In genomic region chr2:155952006-155952405, GRCm38 (mm10) we compare ENCODE assay signal across 9 mouse cellular contexts. TPM values are rescaled to one million over a fixed set of nuclear protein-coding genes. Genes with fewer than 3 reads are reported as not detected.
A peak's percentile ranks its signal among the peaks of the same experiment; 100 is the strongest.
DNase-seq lines count a peak whose midpoint lies in the region; ATAC-seq and TF ChIP-seq lines count a peak whose summit lies in the region.
"Had no signal": no experiment of that assay in that cellular context is flagged by ENCODE, and none has a peak within 500 bp of the region (broad histone marks: within the 10 kb centered on the region; RNA-seq: fewer than 3 reads in every experiment).

No protein-coding gene starts in this region.

- H3K9ac ChIP-seq in kidney, embryonic 16.5 days (replicated peaks; ENCODE audit: low read length), result no peak overlapping the region

- no peaks in the 10 kb centered on the region for H3K27me3 ChIP-seq in kidney, adult 2 months (replicated peaks; ENCODE audit: control insufficient read depth, insufficient read depth, low read length)
- 0 out of 2 replicates have a peak, but pooled peaks cover 2% of the 10 kb centered on the region for H3K27me3 ChIP-seq in kidney, embryonic 16.5 days (ENCODE audit: insufficient read depth, low read length)

- DNase-seq in kidney, adult 2 months, result peak; percentile 84
- DNase-seq in MN1 (ENCODE audit: low spot score), result peak; percentile 78
- peak; percentile 73 for DNase-seq in cerebellum, adult 11-12 months
- DNase-seq in gastrocnemius, postnatal 14 days, result peak; percentile 46
- DNase-seq in left cerebral cortex, postnatal 25 days (ENCODE audit: low spot score in 2 of 2), result peak; percentile 47 to 80
- peak; percentile 32 to 49 for DNase-seq in right cerebral cortex, postnatal 36 days (ENCODE audit: low spot score in 2 of 2)
- no peak for DNase-seq in neural tube, embryonic 10.5 days (ENCODE audit: extremely low spot score, low spot score)

- TF ChIP-seq CTCF in kidney, adult 2 months (conservative IDR thresholded peaks at IDR 0.05; ENCODE audit: insufficient read depth, insufficient read length, low read depth, low read length), result 0 out of 2 replicates have a peak, but pooled peaks have one; percentile 27

- no peak for TF ChIP-seq POLR2A in kidney, adult 2 months (IDR thresholded peaks at IDR 0.05; ENCODE audit: low read depth, low read length)

- H3K27ac ChIP-seq in kidney, adult 2 months (ENCODE audit: insufficient read depth, low read depth, low read length), result no peak overlapping the region
- H3K27ac ChIP-seq in kidney, embryonic 16.5 days (ENCODE audit: low read length), result no peak overlapping the region

- H3K4me3 ChIP-seq in kidney, adult 2 months (ENCODE audit: insufficient read depth, low read depth, low read length), result no peak overlapping the region
- H3K4me3 ChIP-seq in kidney, embryonic 16.5 days (ENCODE audit: low read length), result no peak overlapping the region

- intact Hi-C loops in gastrocnemius, postnatal 14 days (cut with DNase I; ENCODE audit: low total_unique reads), result no loop called here
- intact Hi-C loops in left cerebral cortex, postnatal 25 days (cut with DNase I), result no loop called here

- no peaks in the 10 kb centered on the region for H3K9me3 ChIP-seq in kidney, embryonic 16.5 days (ENCODE audit: low read length)

- no peak for ATAC-seq in kidney, embryonic 16.5 days (ENCODE audit: low FRiP score, low TSS enrichment)

- H3K4me1 ChIP-seq in kidney, adult 2 months (ENCODE audit: control insufficient read depth, insufficient read depth, low read length), result no peaks in the 10 kb centered on the region
- peaks cover 2% of the 10 kb centered on the region; the same call in 1 of the 2 replicates for H3K4me1 ChIP-seq in kidney, embryonic 16.5 days (ENCODE audit: insufficient read depth, low read length)

- H3K4me2 ChIP-seq in kidney, embryonic 16.5 days (replicated peaks; ENCODE audit: low read depth, low read length), result no peak overlapping the region

- no peaks in the 10 kb centered on the region for H3K36me3 ChIP-seq in kidney, adult 2 months (ENCODE audit: control insufficient read depth, insufficient read depth, low read length)
- H3K36me3 ChIP-seq in kidney, embryonic 16.5 days (ENCODE audit: insufficient read depth, low read length), result no peaks in the 10 kb centered on the region

RNA-seq across cellular contexts. Expression of gene Cep250, which starts 4.3 kb away (rescaled TPM):
- 6.6 and 6.9 TPM in 2 replicates for polyA plus RNA-seq in kidney, adult 2 months (2012; rRNA removed)
- 18.1 and 19.8 TPM in 2 replicates for polyA plus RNA-seq in kidney, embryonic 16.5 days (2015; fragmentation: Nextera tagmentation; extraction: Ambion mirVana)
- total RNA-seq in gastrocnemius, postnatal 14 days (2021), result 1 to 10 TPM; 5.5 to 5.6 TPM
- total RNA-seq in left cerebral cortex, postnatal 25 days (2021), result 10 to 100 TPM; 15.8 to 18.4 TPM

RNA-seq across cellular contexts. Expression of gene Gdf5, which starts 6.8 kb away (rescaled TPM):
- polyA plus RNA-seq in kidney, adult 2 months (2012; rRNA removed), result 0.29 and 0.41 TPM in 2 replicates
- polyA plus RNA-seq in kidney, embryonic 16.5 days (2015; fragmentation: Nextera tagmentation; extraction: Ambion mirVana), result 0.64 and 1.3 TPM in 2 replicates
- not detected for total RNA-seq in gastrocnemius, postnatal 14 days (2021)
- total RNA-seq in left cerebral cortex, postnatal 25 days (2021), result under 1 TPM in 1 of 2 experiments, not detected in 1; 0.23 TPM
- polyA plus RNA-seq: small intestine, adult 2 months had no signal

RNA-seq across cellular contexts. Expression of gene Gm15557, which starts 11.5 kb away (rescaled TPM):
- polyA plus RNA-seq in kidney, adult 2 months (2012; rRNA removed), result not detected in 2 replicates
- not detected in 2 replicates for polyA plus RNA-seq in kidney, embryonic 16.5 days (2015; fragmentation: Nextera tagmentation; extraction: Ambion mirVana)
- not detected for total RNA-seq in gastrocnemius, postnatal 14 days (2021)
- total RNA-seq in left cerebral cortex, postnatal 25 days (2021), result not detected
- polyA plus RNA-seq: small intestine, adult 2 months had no signal

RNA-seq across cellular contexts. Expression of gene Uqcc1, which starts 21.9 kb away (rescaled TPM):
- 64.1 and 74.9 TPM in 2 replicates for polyA plus RNA-seq in kidney, adult 2 months (2012; rRNA removed)
- polyA plus RNA-seq in kidney, embryonic 16.5 days (2015; fragmentation: Nextera tagmentation; extraction: Ambion mirVana), result 84.1 and 94.3 TPM in 2 replicates
- total RNA-seq in gastrocnemius, postnatal 14 days (2021), result 100 to 1,000 TPM; 106 to 129 TPM
- 10 to 100 TPM; 59.7 to 61.8 TPM for total RNA-seq in left cerebral cortex, postnatal 25 days (2021)

RNA-seq across cellular contexts. Expression of gene 6430550D23Rik, which starts 55.8 kb away (rescaled TPM):
- polyA plus RNA-seq in kidney, adult 2 months (2012; rRNA removed), result 2.6 and 2.9 TPM in 2 replicates
- 1.4 and 2.2 TPM in 2 replicates for polyA plus RNA-seq in kidney, embryonic 16.5 days (2015; fragmentation: Nextera tagmentation; extraction: Ambion mirVana)
- under 1 TPM; 0.29 to 0.31 TPM for total RNA-seq in gastrocnemius, postnatal 14 days (2021)
- 1 to 10 TPM; 1.5 to 2.1 TPM for total RNA-seq in left cerebral cortex, postnatal 25 days (2021)
